Mouse (Mus musculus): ENCODE measurements at regions not wholly inside any gene's neighbourhood (a gene's known extent, or its start where the extent isn't known, plus 50 kb on each side); places are given as distances from the start of the nearest gene placed in this dataset.

DNA sequence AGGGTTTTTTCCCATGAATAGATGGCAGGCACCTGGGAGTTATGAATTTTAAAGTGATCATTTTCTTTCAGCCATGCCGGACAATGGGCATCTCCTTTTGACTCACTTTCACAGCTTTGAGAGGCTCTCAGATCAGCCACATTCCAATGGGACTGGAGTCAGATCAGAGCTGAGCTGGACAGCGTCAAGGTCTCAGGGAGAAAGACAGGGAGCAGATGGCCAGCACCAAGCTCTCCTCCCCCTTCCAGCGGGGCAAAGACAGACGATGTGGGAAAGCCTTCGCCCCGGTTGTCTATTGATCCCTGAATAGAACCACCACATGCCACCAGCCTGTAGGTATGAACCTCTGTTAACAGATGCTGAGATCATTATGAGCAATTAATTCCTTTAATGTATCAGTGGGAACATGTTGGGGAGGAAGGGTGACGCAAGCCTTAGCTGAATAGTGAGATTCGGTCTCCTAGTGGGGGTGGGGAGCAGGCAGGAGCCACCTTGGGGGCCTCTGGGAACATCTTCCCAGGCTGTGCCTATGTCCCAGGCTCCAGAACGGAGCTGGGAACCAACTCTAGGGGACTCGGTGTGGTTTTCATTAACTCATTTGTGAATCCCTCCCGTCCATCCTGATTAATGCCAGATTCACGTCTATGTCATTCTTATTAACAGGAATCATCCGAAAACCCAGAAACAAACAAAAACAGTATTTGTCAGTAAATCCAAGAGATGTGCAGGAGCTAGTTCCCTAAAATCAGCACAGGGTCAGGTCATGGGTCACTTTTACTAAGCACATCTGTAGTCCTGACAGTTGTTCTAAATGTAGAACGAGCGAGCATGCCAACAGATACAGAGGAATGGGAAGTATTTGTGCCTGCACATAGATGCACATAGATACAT lies 101.8 kb upstream of the Id4 start:
- WGBS: 23% methylated on average over 15 of the region's 15 CpGs
- TF ChIP-seq CTCF (IDR thresholded peaks at IDR 0.05): no peak

DNA sequence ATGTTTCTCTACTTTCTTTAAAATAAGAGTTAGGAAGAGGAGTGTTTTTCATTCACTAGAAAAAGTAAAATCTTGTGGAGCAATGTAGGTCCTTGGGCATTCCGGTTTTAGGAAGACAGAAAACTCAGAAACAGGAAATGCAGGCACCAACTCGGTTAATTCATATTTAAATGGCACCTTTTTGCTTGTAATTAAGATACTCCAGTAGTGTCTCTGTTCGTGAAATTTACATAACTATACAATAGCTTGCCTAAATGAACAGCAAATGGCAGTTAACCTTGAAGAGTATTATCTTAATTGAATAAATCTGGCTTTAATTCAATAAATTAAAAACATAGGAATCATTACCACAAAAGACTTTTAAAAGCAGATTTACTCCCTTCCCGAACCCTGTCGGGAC lies 100.9 kb upstream of the Id4 start:
- 36% methylated on average over 5 of the region's 5 CpGs for WGBS
- Histone ChIP-seq H3K36me3 (ENCODE audit: insufficient read depth, low read length) (no peaks in the 10 kb centered on the region), H3K9me3 (ENCODE audit: low read length) (no peaks in the 10 kb centered on the region), H3K27ac (ENCODE audit: low read depth, low read length) (no peak overlapping the region), H3K27me3 (ENCODE audit: insufficient read depth, low read length) (no peaks in the 10 kb centered on the region), H3K4me1 (ENCODE audit: insufficient read depth, low read length) (peaks cover 6% of the 10 kb centered on the region; the same call in 1 of the 2 replicates), H3K4me3 (ENCODE audit: low read depth, low read length) (no peak overlapping the region), H3K4me2 (ENCODE audit: low read depth, low read length, poor library complexity, severe bottlenecking) (no peak overlapping the region), H3K9ac (replicated peaks; ENCODE audit: low read length, poor library complexity, severe bottlenecking) (no peak overlapping the region)
- no peak for TF ChIP-seq CTCF (IDR thresholded peaks at IDR 0.05)
- ATAC-seq (ENCODE audit: low FRiP score): no peak
- no peak for DNase-seq (ENCODE audit: low spot score)

More for the DNA sequence above, 101.8 kb upstream of the Id4 start:
- Histone ChIP-seq H3K4me1 (ENCODE audit: insufficient read depth, low read length) (peaks cover 6% of the 10 kb centered on the region; the same call in 1 of the 2 replicates), H3K36me3 (ENCODE audit: insufficient read depth, low read length) (no peaks in the 10 kb centered on the region), H3K27me3 (ENCODE audit: insufficient read depth, low read length) (no peaks in the 10 kb centered on the region), H3K4me2 (ENCODE audit: low read depth, low read length, poor library complexity, severe bottlenecking) (peak overlapping the region; percentile 4; the same call in 1 of the 2 replicates), H3K9me3 (ENCODE audit: low read length) (no peaks in the 10 kb centered on the region), H3K4me3 (ENCODE audit: low read depth, low read length) (no peak overlapping the region), H3K27ac (ENCODE audit: low read depth, low read length) (no peak overlapping the region), H3K9ac (replicated peaks; ENCODE audit: low read length, poor library complexity, severe bottlenecking) (no peak overlapping the region)
- no peak for ATAC-seq (ENCODE audit: low FRiP score)
- no peak for DNase-seq (ENCODE audit: low spot score)

DNA sequence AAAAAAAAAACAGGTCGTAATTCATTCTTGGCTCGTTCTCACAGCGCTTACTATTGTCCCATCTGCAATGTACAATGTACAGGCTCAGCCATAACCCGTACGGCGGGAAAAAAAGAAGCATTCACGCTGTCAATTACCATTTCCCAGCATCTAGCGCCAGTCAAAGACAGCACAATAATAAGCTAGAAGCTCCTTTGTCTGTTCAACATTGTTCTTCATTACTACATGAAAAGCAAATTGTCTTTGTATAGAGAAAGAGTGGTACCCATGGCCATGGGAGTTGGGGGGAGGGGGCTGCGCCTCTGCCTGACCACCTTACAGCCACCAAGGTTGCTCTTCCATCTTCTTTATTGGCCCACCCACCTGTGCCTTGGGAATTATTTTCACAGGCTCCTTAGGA lies 99.7 kb upstream of the Id4 start:
- no peak for ATAC-seq (ENCODE audit: low FRiP score)

DNA sequence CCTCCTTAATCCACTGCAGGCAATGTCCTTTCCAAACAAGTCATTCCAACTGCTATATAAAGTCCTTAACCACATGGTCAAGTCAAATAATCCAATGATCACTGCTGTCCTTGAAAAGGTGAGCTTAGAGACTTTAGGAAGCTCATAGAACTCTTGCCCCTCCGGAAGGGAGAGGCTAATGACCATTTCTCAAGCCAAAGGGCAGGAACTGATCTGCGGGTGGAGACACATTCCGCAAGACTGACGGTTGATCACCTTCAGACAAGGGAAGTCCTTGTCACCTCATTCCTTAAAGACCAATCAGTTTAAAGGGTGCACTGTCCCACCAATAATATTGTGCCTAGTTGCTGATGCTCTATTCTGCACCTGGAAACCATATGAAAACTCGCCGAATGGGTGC lies 96.4 kb upstream of the Id4 start:
- H3K4me1 ChIP-seq (ENCODE audit: insufficient read depth, low read length): peaks cover 5% of the 10 kb centered on the region
- H3K9ac ChIP-seq (replicated peaks; ENCODE audit: low read length, poor library complexity, severe bottlenecking): no peak overlapping the region
- no peaks in the 10 kb centered on the region for H3K9me3 ChIP-seq (ENCODE audit: low read length)
- DNase-seq (ENCODE audit: low spot score) (no peak), ATAC-seq (ENCODE audit: low FRiP score) (no peak)
- no peak overlapping the region for H3K4me2 ChIP-seq (ENCODE audit: low read depth, low read length, poor library complexity, severe bottlenecking)
- 95% methylated on average over 6 of the region's 6 CpGs for whole genome bisulfite sequencing
- H3K4me3 ChIP-seq (ENCODE audit: low read depth, low read length): no peak overlapping the region
- no peak for TF ChIP-seq CTCF (IDR thresholded peaks at IDR 0.05)
- H3K27me3 ChIP-seq (ENCODE audit: insufficient read depth, low read length): no peaks in the 10 kb centered on the region
- no peaks in the 10 kb centered on the region for H3K36me3 ChIP-seq (ENCODE audit: insufficient read depth, low read length)
- no peak overlapping the region for H3K27ac ChIP-seq (ENCODE audit: low read depth, low read length)

More for the DNA sequence above, 99.7 kb upstream of the Id4 start:
- H3K36me3 ChIP-seq (ENCODE audit: insufficient read depth, low read length): no peaks in the 10 kb centered on the region
- no peaks in the 10 kb centered on the region for H3K9me3 ChIP-seq (ENCODE audit: low read length)
- H3K4me1 ChIP-seq (ENCODE audit: insufficient read depth, low read length): peaks cover 9% of the 10 kb centered on the region
- no peak for TF ChIP-seq CTCF (IDR thresholded peaks at IDR 0.05)
- H3K4me3 ChIP-seq (ENCODE audit: low read depth, low read length): 0 out of 2 replicates have a peak overlapping the region, but pooled peaks have one; percentile 3
- peak overlapping the region; percentile 29 for H3K4me2 ChIP-seq (ENCODE audit: low read depth, low read length, poor library complexity, severe bottlenecking)
- no peak overlapping the region for H3K27ac ChIP-seq (ENCODE audit: low read depth, low read length)
- peak; percentile 27 for DNase-seq (ENCODE audit: low spot score)
- no peaks in the 10 kb centered on the region for H3K27me3 ChIP-seq (ENCODE audit: insufficient read depth, low read length)
- 19% methylated on average over 9 of the region's 9 CpGs for WGBS
- H3K9ac ChIP-seq (replicated peaks; ENCODE audit: low read length, poor library complexity, severe bottlenecking): peak overlapping the region; percentile 39; the same call in 1 of the 2 replicates

DNA sequence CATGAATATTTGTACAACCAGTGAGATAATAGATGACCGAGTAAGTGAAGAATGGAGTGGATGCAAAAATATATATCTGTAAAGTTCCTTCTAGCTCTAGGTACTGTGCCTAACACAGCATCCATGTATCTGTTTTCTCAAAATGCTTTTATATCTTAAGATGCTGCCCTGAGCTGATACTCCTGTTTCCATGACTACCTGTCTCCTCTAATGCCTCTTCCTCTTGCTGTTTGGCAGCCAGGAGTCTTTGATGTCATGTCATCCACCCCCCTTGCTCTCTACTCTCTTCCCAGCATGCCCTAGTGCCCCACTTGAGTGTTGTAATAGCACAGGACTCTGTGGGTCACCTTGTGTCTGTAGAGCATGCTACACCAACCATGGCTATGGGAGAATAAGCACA lies 95.2 kb upstream of the Id4 start:
- H3K4me3 ChIP-seq (ENCODE audit: low read depth, low read length): no peak overlapping the region
- H3K27me3 ChIP-seq (ENCODE audit: insufficient read depth, low read length): no peaks in the 10 kb centered on the region
- H3K9me3 ChIP-seq (ENCODE audit: low read length): no peaks in the 10 kb centered on the region
- H3K9ac ChIP-seq (replicated peaks; ENCODE audit: low read length, poor library complexity, severe bottlenecking): no peak overlapping the region
- ATAC-seq (ENCODE audit: low FRiP score) (no peak), DNase-seq (ENCODE audit: low spot score) (no peak)
- H3K4me1 ChIP-seq (ENCODE audit: insufficient read depth, low read length): peaks cover 5% of the 10 kb centered on the region
- no peaks in the 10 kb centered on the region for H3K36me3 ChIP-seq (ENCODE audit: insufficient read depth, low read length)
- no peak overlapping the region for H3K4me2 ChIP-seq (ENCODE audit: low read depth, low read length, poor library complexity, severe bottlenecking)
- no peak overlapping the region for H3K27ac ChIP-seq (ENCODE audit: low read depth, low read length)
- 79% methylated on average over 1 of the region's 1 CpGs for WGBS
- no peak for TF ChIP-seq CTCF (IDR thresholded peaks at IDR 0.05)

DNA sequence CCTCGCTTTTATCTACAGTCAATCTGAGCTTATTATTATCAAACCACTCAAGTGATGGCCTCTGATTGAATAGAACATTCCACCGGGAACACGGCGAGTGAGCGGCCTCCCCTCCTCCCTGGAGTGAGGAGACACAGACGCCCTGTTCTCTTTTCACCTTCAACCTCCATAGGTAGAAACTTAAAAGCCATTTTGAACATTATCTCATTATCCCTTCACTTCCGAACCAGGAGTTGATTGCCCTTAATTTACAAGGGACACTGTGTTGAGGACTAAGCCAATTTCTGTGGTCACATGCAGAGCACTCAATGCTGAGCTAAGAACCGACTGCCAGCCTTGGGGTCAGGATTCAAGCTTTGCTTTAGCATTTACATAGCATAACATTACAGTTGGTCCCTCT lies 93.1 kb upstream of the Id4 start:
- ATAC-seq (ENCODE audit: low FRiP score): no peak
- Histone ChIP-seq H3K9me3 (ENCODE audit: low read length) (no peaks in the 10 kb centered on the region), H3K27me3 (ENCODE audit: insufficient read depth, low read length) (no peaks in the 10 kb centered on the region), H3K4me3 (ENCODE audit: low read depth, low read length) (no peak overlapping the region), H3K27ac (ENCODE audit: low read depth, low read length) (no peak overlapping the region), H3K36me3 (ENCODE audit: insufficient read depth, low read length) (no peaks in the 10 kb centered on the region), H3K4me1 (ENCODE audit: insufficient read depth, low read length) (peaks cover 3% of the 10 kb centered on the region), H3K9ac (replicated peaks; ENCODE audit: low read length, poor library complexity, severe bottlenecking) (no peak overlapping the region), H3K4me2 (ENCODE audit: low read depth, low read length, poor library complexity, severe bottlenecking) (no peak overlapping the region)
- WGBS: 26% methylated on average over 8 of the region's 8 CpGs
- DNase-seq (ENCODE audit: low spot score): no peak
- no peak for TF ChIP-seq CTCF (IDR thresholded peaks at IDR 0.05)

Data from midbrain, postnatal 0 days (tissue).